Mouse (Mus musculus) heart, postnatal 10 days (tissue): Measurements from ENCODE around the gene Lyzl6. TPM values are rescaled to one million over a fixed set of nuclear protein-coding genes. Genes with fewer than 3 reads are reported as not detected.

Experiments used
- DNase-seq, 2 experiments: peaks; one replicate each; pipeline ENCODE4 v3.0.0; 2021
- intact Hi-C: fragments of 180-260 bp; cut with DNase I; formaldehyde crosslinking; loops from one replicate; pipeline ENCODE4 v1.15.1; 2025
- total RNA-seq, 2 experiments: library from RNA; stranded (reverse); gene quantifications; 2 replicates each; pipeline ENCODE4 v1.2.3; 2021

Gene Lyzl6
- total RNA-seq, 2 experiments from 2014 or later = not detected

DNA sequence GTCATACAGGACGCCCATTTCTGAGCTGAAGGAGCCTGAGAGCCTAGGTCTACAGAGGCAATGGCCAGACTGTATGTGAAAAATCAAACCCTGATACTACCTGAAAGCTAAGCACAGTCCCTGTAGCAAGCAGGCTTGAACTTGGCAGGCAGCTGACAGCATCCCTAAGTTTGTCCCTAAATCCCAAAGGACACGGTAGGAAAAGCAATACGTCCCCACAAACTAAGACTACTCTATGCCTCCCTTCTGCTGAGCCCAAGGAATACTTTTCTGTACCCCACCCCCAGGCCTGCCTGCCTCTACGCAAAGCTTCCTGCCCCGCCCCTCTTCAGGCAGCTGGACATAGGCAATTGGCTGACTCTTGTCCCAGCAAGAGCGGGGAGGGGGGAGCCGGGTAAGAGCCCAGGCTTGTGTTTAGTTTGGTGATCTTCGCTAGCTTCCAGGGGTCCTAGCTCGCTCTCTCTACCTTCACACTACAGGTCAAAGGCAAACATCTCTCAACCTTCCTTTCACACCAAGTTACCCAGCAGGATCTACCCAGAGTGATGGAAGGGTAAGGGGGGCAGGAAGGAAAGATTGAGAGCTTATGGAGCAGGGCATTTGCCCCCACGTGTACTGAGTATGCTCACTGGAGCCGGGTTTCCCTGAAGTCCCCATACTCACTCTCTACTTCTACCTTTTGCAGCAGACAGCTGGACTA is 9.4 kb upstream of the Lyzl6 start:
- DNase-seq = no peak
- intact Hi-C loops = no loop called here

GRCm38 (mm10) chr11:103646301-103646700 is 7.6 kb upstream of the Lyzl6 start:
- intact Hi-C loops = no loop called here
- DNase-seq = no peak

DNA sequence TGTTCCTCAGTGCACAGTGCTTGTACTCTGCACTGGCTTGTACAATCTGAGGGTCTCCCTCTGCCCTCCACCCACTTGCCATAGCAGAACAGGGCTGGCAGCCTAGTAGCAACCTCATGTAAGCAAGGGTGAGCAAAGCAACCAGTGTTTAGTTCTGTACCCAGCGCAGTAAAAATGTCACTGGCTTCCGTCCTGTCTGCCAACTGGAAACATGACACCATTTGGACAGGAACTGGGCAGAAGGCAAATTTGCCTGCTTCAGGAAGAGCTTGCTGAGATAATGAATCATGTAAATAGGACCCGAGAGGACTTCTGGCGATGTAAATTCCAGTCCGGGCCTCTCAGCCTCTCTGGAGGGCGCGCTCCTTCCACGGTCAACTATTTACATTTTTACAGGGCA is 7.0 kb upstream of the Lyzl6 start:
- DNase-seq = no peak
- intact Hi-C loops = no loop called here

DNA sequence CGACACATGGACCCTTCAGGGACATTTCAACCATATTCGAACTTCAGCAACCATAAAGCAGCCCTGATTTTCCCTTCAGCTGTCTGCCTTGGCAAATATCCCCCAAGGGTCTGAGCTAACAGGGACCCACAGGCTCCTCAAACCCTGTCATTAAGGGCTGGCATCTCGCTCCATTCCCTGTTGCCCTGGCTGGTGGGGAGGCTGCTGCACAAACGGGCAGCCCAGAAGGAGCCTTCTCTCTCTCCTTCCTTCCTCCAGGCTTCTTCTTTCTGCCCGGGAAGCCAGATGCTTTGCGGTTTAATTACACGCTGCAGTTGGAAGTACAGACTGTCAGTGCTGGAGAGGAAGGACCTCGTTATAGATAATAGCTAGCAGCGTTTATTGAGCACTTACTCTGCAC is 4.5 kb upstream of the Lyzl6 start:
- intact Hi-C loops = no loop called here

GRCm38 (mm10) chr11:103639407-103639946 is 787 bp upstream of the Lyzl6 start:
- DNase-seq = peak; percentile 42 to 69
- intact Hi-C loops = loop anchor here (1.0 to 2.0 kb wide), 3 partner anchors 36 to 271 kb away; no protein-coding TSS in a partner anchor

More for the DNA sequence above, 4.5 kb upstream of the Lyzl6 start:
- no peak for DNase-seq

GRCm38 (mm10) chr11:103636261-103636660 is 2.4 kb downstream of the Lyzl6 start:
- intact Hi-C loops = no loop called here
- no peak for DNase-seq

DNA sequence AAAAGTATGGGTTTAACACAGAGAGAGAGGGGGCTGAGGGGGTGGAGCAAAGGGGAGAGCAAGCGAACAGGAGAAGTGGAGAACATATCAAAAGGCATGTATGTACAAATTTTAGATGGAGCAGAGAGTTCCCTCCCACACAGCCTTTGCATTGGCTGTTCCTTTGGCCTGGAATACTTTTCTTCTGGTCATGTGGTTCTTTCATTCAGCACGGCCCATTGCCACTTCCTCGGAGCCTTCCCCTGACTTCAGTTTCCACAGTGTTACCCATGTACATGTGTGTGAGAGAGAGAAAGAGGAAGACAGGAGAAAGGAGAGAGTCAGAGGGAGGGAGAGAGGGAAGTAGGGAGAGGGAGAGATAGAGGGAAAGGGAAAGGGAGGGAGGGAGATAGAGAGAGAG is 3.2 kb downstream of the Lyzl6 start:
- intact Hi-C loops = no loop called here
- no peak for DNase-seq

DNA sequence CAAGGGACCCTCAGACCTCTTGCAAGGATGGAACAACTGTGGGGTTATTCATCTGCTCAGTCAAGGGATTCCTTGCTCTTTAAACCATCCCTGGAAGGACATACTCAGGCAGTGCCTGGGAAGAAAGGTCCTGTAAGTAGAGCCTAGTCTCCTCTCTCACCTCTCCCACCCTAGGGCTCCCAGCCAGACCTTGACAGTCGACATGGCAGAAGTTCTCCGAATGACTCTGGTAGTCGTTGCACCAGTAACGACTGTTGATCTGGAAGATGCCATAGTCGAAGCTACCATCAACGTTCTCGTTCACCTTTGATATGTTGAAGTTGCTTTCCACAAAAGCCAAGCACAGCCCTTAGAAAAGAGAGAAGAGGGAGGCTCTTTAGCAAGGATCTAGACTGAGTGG is 3.9 kb downstream of the Lyzl6 start:
- intact Hi-C loops = no loop called here
- DNase-seq = no peak

- intact Hi-C loops = no loop called here
- no peak for DNase-seq
Measured at GRCm38 (mm10) chr11:103627453-103627852, 11.2 kb downstream of the Lyzl6 start.

GRCm38 (mm10) chr11:103621040-103621439 is 17.6 kb downstream of the Lyzl6 start, which contains the start of gene Gm884:
Gm884 (minus strand) TSS chr11:103621140.
- no peak for DNase-seq
- intact Hi-C loops = no loop called here

DNA sequence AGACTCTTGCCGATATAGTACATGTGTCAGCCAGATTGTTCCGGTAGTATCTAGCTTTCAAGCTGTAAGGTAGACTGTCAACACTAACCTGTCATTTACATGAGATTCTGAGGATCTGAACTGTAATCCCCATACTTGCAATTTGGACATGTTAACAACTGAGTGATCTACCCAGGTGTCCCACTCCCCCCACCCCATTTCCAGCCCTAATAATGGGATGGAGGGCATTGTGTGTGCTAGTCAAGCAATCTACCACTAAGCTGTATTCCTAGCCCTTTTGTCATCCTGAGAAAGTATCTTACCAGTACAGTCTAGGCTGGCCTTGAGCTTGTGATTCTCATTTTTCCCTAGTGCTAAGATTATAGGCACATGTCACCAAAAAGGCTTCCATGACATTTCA is 27.9 kb downstream of the Lyzl6 start:
- intact Hi-C loops = no loop called here
- DNase-seq = no peak

DNA sequence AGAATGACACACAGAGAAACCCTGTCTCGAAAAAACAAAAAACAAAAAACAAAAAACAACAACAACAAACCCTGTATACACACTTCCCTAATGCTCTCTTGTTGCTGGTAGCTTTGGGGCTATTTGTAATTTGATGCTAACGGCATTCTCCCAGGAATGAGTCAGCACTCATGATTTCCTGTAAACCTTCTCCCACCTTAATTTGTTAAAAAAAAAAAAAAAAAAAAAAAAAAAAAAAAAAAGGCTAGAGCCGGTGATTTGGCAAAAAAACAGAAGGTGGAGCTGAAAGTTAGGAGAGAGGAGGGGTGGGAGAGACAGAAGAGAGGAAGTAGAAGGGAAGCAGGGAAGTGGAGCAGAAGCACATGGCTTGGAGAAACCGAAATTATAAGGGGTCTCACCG is 32.1 kb downstream of the Lyzl6 start:
- no peak for DNase-seq
- intact Hi-C loops = no loop called here

Other genes with a start within 250 kb of the Lyzl6 start
- gene Plekhm1, start 226.2 kb downstream of the Lyzl6 start, total RNA-seq = 10 to 100 TPM; 10.1 to 11.5 TPM
- gene Lrrc37a, start 134.3 kb downstream of the Lyzl6 start, total RNA-seq = not detected
- gene Gm884, start 17.8 kb downstream of the Lyzl6 start, total RNA-seq = not detected
- gene Rprml, start 10.7 kb upstream of the Lyzl6 start, total RNA-seq = not detected
- gene Gosr2, start 59.0 kb upstream of the Lyzl6 start, total RNA-seq = 10 to 100 TPM; 55.5 to 57.3 TPM
- 1 to 10 TPM in 1 of 2 experiments, under 1 TPM in 1; 0.82 to 1.1 TPM for gene Wnt9b, start 110.9 kb upstream of the Lyzl6 start, total RNA-seq
- not detected for gene Wnt3, start 135.3 kb upstream of the Lyzl6 start, total RNA-seq